ENCODE assay signal across 8 mouse cellular contexts in the genomic region with DNA sequence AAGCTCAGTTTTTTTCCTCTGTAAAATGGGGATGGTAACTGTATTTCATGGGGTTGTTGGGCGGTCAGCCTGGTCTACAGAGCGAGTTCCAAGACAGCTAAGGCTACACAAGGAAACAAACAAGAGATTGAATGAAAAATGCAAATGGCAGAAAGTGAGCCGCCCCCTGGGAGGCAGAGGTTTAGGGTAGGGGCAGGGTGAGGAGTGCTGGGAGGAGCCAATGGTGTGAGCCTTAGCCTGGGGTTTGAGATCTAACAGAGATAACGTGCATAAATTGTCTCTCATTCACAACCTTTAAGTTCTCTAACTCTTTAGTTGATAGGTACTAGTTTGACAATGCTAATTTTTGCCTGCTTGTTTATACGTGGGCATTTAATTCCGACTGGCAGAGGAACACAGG. TPM values are rescaled to one million over a fixed set of nuclear protein-coding genes. Genes with fewer than 3 reads are reported as not detected.
A peak's percentile ranks its signal among the peaks of the same experiment; 100 is the strongest.
DNase-seq lines count a peak whose midpoint lies in the region; ATAC-seq and TF ChIP-seq lines count a peak whose summit lies in the region.

No protein-coding gene starts in this region.

- peak overlapping the region; percentile 56 for H3K4me3 ChIP-seq in left cerebral cortex, adult 2 months
- H3K4me3 ChIP-seq in embryonic facial prominence, embryonic 11.5 days (ENCODE audit: low read depth, low read length): peak overlapping the region; percentile 58
- peak overlapping the region; percentile 53 for H3K4me3 ChIP-seq in midbrain, postnatal 0 days (ENCODE audit: low read depth, low read length)

- peak overlapping the region; percentile 17; the same call in 1 of the 2 replicates for H3K4me2 ChIP-seq in embryonic facial prominence, embryonic 11.5 days (ENCODE audit: low read depth, low read length)
- H3K4me2 ChIP-seq in midbrain, postnatal 0 days (ENCODE audit: low read depth, low read length, poor library complexity, severe bottlenecking): peak overlapping the region; percentile 50

- peak; percentile 87 for ATAC-seq in embryonic facial prominence, embryonic 11.5 days (replicated peaks; ENCODE audit: insufficient number of reproducible peaks, low FRiP score, low TSS enrichment, low read depth)
- peak; percentile 27 for ATAC-seq in inflammation-experienced regulatory T-cells, adult 6 months
- peak; percentile 87 for ATAC-seq in midbrain, postnatal 0 days (ENCODE audit: low FRiP score)

- H3K27ac ChIP-seq in left cerebral cortex, adult 2 months: no peak overlapping the region
- no peak overlapping the region for H3K27ac ChIP-seq in embryonic facial prominence, embryonic 11.5 days (replicated peaks; ENCODE audit: low read depth, low read length)
- no peak overlapping the region for H3K27ac ChIP-seq in midbrain, postnatal 0 days (ENCODE audit: low read depth, low read length)

- H3K27me3 ChIP-seq in embryonic facial prominence, embryonic 11.5 days (ENCODE audit: control insufficient read depth, insufficient read depth, low read length): no peaks in the 10 kb centered on the region
- H3K27me3 ChIP-seq in midbrain, postnatal 0 days (ENCODE audit: insufficient read depth, low read length): no peaks in the 10 kb centered on the region

- DNase-seq in left cerebral cortex, adult 2 months (ENCODE audit: extremely low spot score in 1 of 2, low spot score in 2 of 2): no peak
- no peak for DNase-seq in left cerebral cortex, adult 11 months (ENCODE audit: low spot score)
- no peak for DNase-seq in embryonic facial prominence, embryonic 11.5 days (ENCODE audit: low spot score)
- DNase-seq in midbrain, postnatal 0 days (ENCODE audit: low spot score): no peak
- DNase-seq in layer of hippocampus, adult 18-20 months (ENCODE audit: low spot score in 2 of 2): no peak
- no peak for DNase-seq in MN1 (ENCODE audit: low spot score)
- no peak for DNase-seq in cerebellum, adult 11-12 months

- no peak for TF ChIP-seq CTCF in left cerebral cortex, adult 2 months (IDR thresholded peaks at IDR 0.05)
- no peak for TF ChIP-seq CTCF in midbrain, postnatal 0 days (IDR thresholded peaks at IDR 0.05)

- no peaks in the 10 kb centered on the region for H3K9me3 ChIP-seq in embryonic facial prominence, embryonic 11.5 days (replicated peaks; ENCODE audit: control insufficient read depth, low read length)
- H3K9me3 ChIP-seq in midbrain, postnatal 0 days (ENCODE audit: low read length): no peaks in the 10 kb centered on the region

- H3K36me3 ChIP-seq in embryonic facial prominence, embryonic 11.5 days (replicated peaks; ENCODE audit: control insufficient read depth, insufficient read depth, low read depth, low read length): no peaks in the 10 kb centered on the region
- no peaks in the 10 kb centered on the region for H3K36me3 ChIP-seq in midbrain, postnatal 0 days (ENCODE audit: insufficient read depth, low read length)

- 15% methylated on average over 6 of the region's 6 CpGs for WGBS in embryonic facial prominence, embryonic 11.5 days
- WGBS in midbrain, postnatal 0 days: 22% methylated on average over 6 of the region's 6 CpGs

- intact Hi-C loops in left cerebral cortex, adult 2 months (cut with DNase I): loop anchor here (10.0 kb wide), 1 partner anchor 590 kb away; a partner anchor contains a TSS

- no peak overlapping the region; the same call in 1 of the 2 replicates for H3K9ac ChIP-seq in embryonic facial prominence, embryonic 11.5 days (replicated peaks; ENCODE audit: low read length)
- H3K9ac ChIP-seq in midbrain, postnatal 0 days (replicated peaks; ENCODE audit: low read length, poor library complexity, severe bottlenecking): no peak overlapping the region

- no peaks in the 10 kb centered on the region for H3K4me1 ChIP-seq in embryonic facial prominence, embryonic 11.5 days (ENCODE audit: control insufficient read depth, insufficient read depth, low read length)
- no peaks in the 10 kb centered on the region for H3K4me1 ChIP-seq in midbrain, postnatal 0 days (ENCODE audit: insufficient read depth, low read length)

RNA-seq across cellular contexts. Expression of a gene that starts 0.3 kb away (rescaled TPM):
- 1 to 10 TPM; 4.1 to 4.6 TPM for total RNA-seq in left cerebral cortex, adult 2 months (2021)
- polyA plus RNA-seq in embryonic facial prominence, embryonic 11.5 days (2014; fragmentation: Nextera tagmentation; extraction: Ambion mirVana): 24.1 and 29.2 TPM in 2 replicates
- polyA plus RNA-seq in inflammation-experienced regulatory T-cells, adult 6 months (2017; shearing (Covaris generic)): 10 to 100 TPM; 13.1 to 21.8 (median 21.7) TPM
- 5.5 and 7.3 TPM in 2 replicates for total RNA-seq in midbrain, postnatal 0 days (2014; rRNA removed)
- 28.7 and 29.0 TPM in 2 replicates for polyA plus RNA-seq in midbrain, postnatal 0 days (2015; fragmentation: Nextera tagmentation; extraction: Ambion mirVana)
- total RNA-seq in layer of hippocampus, adult 18-20 months (2021): 1 to 10 TPM; 3.9 to 5.8 TPM

RNA-seq across cellular contexts. Expression of a gene that starts 20.2 kb away (rescaled TPM):
- total RNA-seq in left cerebral cortex, adult 2 months (2021): not detected
- polyA plus RNA-seq in embryonic facial prominence, embryonic 11.5 days (2014; fragmentation: Nextera tagmentation; extraction: Ambion mirVana): not detected in 2 replicates
- polyA plus RNA-seq in inflammation-experienced regulatory T-cells, adult 6 months (2017; shearing (Covaris generic)): not detected
- not detected in 2 replicates for total RNA-seq in midbrain, postnatal 0 days (2014; rRNA removed)
- polyA plus RNA-seq in midbrain, postnatal 0 days (2015; fragmentation: Nextera tagmentation; extraction: Ambion mirVana): not detected in 2 replicates
- not detected for total RNA-seq in layer of hippocampus, adult 18-20 months (2021)

Comparison
In these comparisons a context has a peak if more than half of its experiments do, and no peak if none do; other contexts are left out.
1. ATAC-seq: peak in every context shown above with its lines; median percentile 87 in embryonic facial prominence, embryonic 11.5 days; 87 in midbrain, postnatal 0 days; 27 in inflammation-experienced regulatory T-cells, adult 6 months.